Mouse (Mus musculus): ENCODE measurements at regions not wholly inside any gene's neighbourhood (a gene's known extent, or its start where the extent isn't known, plus 50 kb on each side); places are given as distances from the start of the nearest gene placed in this dataset.

GRCm38 (mm10) chr7:94061814-94062545, 982.3 kb downstream of the Fam181b start:
- H3K9me3 ChIP-seq = no peaks in the 10 kb centered on the region
- no peak overlapping the region for H3K4me2 ChIP-seq (replicated peaks)
- no peak overlapping the region for H3K27ac ChIP-seq
- no peaks in the 10 kb centered on the region for H3K27me3 ChIP-seq
- H3K36me3 ChIP-seq = no peaks in the 10 kb centered on the region
- 79% methylated on average over 3 of the region's 3 CpGs for WGBS
- no peak overlapping the region for H3K9ac ChIP-seq
- no peak for ATAC-seq (ENCODE audit: insufficient number of reproducible peaks, insufficient read depth, low FRiP score, low TSS enrichment)
- H3K4me3 ChIP-seq = no peak overlapping the region
- no peaks in the 10 kb centered on the region for H3K4me1 ChIP-seq

Data from embryonic facial prominence, embryonic 12.5 days (tissue).